Mouse (Mus musculus): ENCODE results near the gene Ltbp4. TPM values are rescaled to one million over a fixed set of nuclear protein-coding genes. Genes with fewer than 3 reads are reported as not detected.

Ltbp4 gene
- polyA plus RNA-seq, 1 experiment from 2014 or later, result 18.2 TPM

DNA sequence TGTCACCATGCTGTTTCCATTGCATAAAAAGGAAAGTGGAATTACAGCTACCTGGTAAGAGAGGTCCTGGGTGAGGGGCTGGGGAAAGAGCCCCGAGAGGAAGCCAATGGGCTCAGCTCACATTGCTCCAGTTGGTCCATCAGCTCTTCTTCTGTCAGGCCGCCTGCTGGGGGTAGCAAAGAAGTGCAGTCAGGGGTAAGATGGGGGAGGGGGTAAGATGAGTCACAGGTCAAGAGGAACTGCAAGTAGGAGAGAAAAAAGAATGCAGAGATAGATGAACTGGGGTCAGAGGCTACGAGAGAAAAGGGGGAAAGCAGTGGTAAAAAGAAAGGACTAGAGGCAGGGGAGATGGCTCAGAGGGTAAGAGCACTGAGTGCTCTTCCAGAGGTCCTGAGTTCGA lies 5.1 kb upstream of the Ltbp4 start:
- no peak overlapping the region for H3K4me3 ChIP-seq (replicated peaks; ENCODE audit: low read length)
- no peak for ATAC-seq
- H3K27ac ChIP-seq (ENCODE audit: low read length), result no peak overlapping the region
- peaks cover 21% of the 10 kb centered on the region for H3K36me3 ChIP-seq (ENCODE audit: control insufficient read depth, insufficient read depth)
- WGBS, result 42% methylated on average over 4 of the region's 4 CpGs
- H3K27me3 ChIP-seq (replicated peaks; ENCODE audit: control insufficient read depth, insufficient read depth, low read length), result peaks cover 1% of the 10 kb centered on the region; the same call in 1 of the 2 replicates
- no peak overlapping the region for H3K9ac ChIP-seq (replicated peaks; ENCODE audit: low read depth, low read length)
- no peak overlapping the region for H3K4me2 ChIP-seq (ENCODE audit: low read length)
- peaks cover 14% of the 10 kb centered on the region for H3K4me1 ChIP-seq (replicated peaks; ENCODE audit: control insufficient read depth, insufficient read depth, low read length)
- H3K9me3 ChIP-seq (ENCODE audit: control insufficient read depth, low read length), result no peaks in the 10 kb centered on the region

DNA sequence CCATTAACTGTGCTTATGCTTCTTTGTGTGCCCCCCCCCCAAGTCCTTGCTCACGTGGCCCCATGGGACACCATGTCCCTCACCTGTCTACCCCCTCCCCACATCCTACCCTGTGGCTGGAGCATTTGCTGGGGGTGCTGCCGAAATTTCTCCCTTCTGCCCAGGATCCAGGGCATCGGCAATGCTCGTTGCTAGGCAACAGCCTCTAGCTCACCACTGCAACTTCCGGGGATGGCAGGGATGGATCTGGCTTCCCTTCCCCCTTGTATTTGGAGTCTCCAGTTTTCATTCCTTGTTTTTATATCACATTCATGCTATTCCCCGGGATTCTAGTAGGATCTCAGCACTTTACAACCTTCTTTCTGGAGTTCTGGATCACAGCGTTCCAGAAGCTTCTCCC lies 2.0 kb upstream of the Ltbp4 start:
- Histone ChIP-seq H3K27ac (ENCODE audit: low read length) (peak overlapping the region; percentile 47), H3K9me3 (ENCODE audit: control insufficient read depth, low read length) (no peaks in the 10 kb centered on the region), H3K9ac (replicated peaks; ENCODE audit: low read depth, low read length) (peak overlapping the region; percentile 50), H3K4me3 (replicated peaks; ENCODE audit: low read length) (peak overlapping the region; percentile 27), H3K4me1 (replicated peaks; ENCODE audit: control insufficient read depth, insufficient read depth, low read length) (peaks cover 33% of the 10 kb centered on the region), H3K4me2 (ENCODE audit: low read length) (peak overlapping the region; percentile 48), H3K36me3 (ENCODE audit: control insufficient read depth, insufficient read depth) (peaks cover 8% of the 10 kb centered on the region), H3K27me3 (replicated peaks; ENCODE audit: control insufficient read depth, insufficient read depth, low read length) (peaks cover 20% of the 10 kb centered on the region)
- ATAC-seq, result peak; percentile 39
- 20% methylated on average over 7 of the region's 7 CpGs for WGBS

DNA sequence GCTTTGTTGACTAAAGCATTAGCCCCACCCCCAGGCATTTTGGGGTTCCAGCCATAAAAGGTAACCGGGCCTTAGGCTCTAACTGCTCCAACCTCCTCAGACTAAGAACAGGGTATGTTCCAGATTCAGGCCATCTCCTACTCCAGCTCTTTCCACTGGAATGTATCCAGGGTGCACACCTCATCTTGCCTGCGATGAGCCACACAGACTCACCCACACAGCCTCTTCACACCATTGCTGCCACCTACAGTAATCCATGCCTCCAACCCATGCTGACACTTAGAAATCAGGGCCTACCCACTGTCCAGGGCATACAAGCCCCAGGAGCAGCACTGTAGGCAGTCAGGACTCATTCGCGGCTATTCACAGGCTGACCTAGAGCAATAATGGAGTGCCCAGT lies 1.6 kb upstream of the Ltbp4 start:
- H3K27ac ChIP-seq (ENCODE audit: low read length), result peak overlapping the region; percentile 46
- H3K9ac ChIP-seq (replicated peaks; ENCODE audit: low read depth, low read length), result peak overlapping the region; percentile 50
- peak overlapping the region; percentile 27 for H3K4me3 ChIP-seq (replicated peaks; ENCODE audit: low read length)
- H3K27me3 ChIP-seq (replicated peaks; ENCODE audit: control insufficient read depth, insufficient read depth, low read length), result peaks cover 24% of the 10 kb centered on the region
- WGBS, result 66% methylated on average over 4 of the region's 4 CpGs
- H3K36me3 ChIP-seq (ENCODE audit: control insufficient read depth, insufficient read depth), result peaks cover 5% of the 10 kb centered on the region; the same call in 1 of the 2 replicates
- peak; percentile 7; the same call in 1 of the 2 replicates for ATAC-seq
- H3K4me1 ChIP-seq (replicated peaks; ENCODE audit: control insufficient read depth, insufficient read depth, low read length), result peaks cover 37% of the 10 kb centered on the region
- peak overlapping the region; percentile 48 for H3K4me2 ChIP-seq (ENCODE audit: low read length)
- H3K9me3 ChIP-seq (ENCODE audit: control insufficient read depth, low read length), result no peaks in the 10 kb centered on the region

DNA sequence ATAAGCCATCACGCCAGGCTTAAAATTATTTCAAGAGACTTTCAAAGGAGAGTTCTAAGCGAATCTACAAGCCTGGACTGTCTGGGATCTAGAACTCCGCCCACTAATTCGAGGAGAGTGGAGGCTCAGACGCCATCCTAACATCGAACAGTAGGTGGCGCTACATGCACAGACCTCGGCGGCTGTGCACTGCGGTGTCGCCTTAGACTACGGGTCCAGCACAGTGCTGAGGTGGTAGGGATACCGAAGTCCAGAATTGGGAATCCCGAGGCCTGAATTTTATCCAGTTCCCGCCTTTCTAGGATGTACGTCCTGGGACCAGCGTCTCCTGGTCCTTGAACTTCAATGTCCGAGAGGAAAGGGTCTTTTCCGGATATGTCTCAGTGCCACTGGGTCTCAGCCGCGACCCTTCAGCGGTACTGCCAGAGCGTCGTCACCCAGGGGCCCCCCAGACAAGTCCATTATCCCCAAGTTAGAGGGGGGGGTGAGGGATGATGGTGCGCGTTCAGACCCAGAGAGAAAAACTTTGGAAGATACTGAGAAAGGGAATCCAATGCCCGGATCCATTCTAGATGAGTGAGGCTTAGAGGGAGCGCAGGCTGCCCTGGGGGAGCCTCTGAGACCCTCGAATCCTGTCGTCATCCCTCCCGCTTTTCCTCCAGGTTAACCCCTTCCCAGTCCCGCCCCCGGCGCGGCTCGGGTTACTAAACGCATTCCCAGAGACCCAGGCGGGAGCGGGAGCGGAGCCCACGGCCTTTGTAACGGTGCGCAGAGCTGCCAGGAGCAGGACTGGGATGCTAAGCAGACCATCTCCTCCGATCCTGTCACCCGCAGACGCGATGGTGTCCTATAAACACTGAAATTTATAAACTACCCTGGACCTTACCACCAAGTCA lies 1.3 kb downstream of the Ltbp4 start:
- Histone ChIP-seq H3K4me2 (ENCODE audit: low read length) (peak overlapping the region; percentile 54), H3K27me3 (replicated peaks; ENCODE audit: control insufficient read depth, insufficient read depth, low read length) (peaks cover 40% of the 10 kb centered on the region), H3K4me3 (replicated peaks; ENCODE audit: low read length) (peak overlapping the region; percentile 39), H3K27ac (ENCODE audit: low read length) (no peak overlapping the region), H3K9me3 (ENCODE audit: control insufficient read depth, low read length) (no peaks in the 10 kb centered on the region), H3K36me3 (ENCODE audit: control insufficient read depth, insufficient read depth) (no peaks in the 10 kb centered on the region), H3K9ac (replicated peaks; ENCODE audit: low read depth, low read length) (peak overlapping the region; percentile 50), H3K4me1 (replicated peaks; ENCODE audit: control insufficient read depth, insufficient read depth, low read length) (peaks cover 60% of the 10 kb centered on the region)
- ATAC-seq, result peak; percentile 87
- WGBS, result under 1% methylated on average over 47 of the region's 47 CpGs

DNA sequence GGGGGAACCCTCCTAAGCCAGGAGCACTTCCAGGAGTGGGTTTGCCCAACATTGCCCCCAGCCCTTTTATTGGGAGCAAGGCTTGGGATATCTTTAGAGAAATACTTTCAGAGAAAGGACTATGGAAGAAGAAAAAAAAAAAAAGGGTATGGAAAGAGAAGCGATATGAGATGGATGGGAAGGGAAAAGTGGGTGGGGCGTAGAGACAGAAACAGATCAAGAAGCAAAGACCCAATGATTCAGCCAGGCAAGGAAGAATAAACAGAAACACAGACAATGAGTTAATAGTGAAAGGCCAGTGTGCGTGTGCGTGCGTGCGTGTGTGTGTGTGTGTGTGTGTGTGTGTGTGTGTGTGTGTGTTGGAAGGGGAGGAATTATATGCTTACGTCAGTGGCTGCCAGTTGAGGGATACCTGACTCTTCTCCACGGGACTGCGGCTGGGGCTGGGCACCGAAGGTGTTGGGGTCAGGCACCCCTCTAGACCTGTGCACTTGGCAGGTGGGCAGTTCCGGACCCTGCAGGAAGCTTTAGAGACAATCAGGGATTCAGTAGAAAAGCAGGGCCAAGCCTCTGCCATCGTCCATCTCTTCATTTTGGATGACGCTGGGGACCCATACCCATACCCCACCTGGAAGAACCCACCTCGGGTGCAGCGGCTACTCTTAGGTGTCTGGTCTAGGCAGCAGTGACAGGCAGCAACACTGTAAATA lies 2.3 kb downstream of the Ltbp4 start:
- ATAC-seq, result no peak
- Histone ChIP-seq H3K9me3 (ENCODE audit: control insufficient read depth, low read length) (no peaks in the 10 kb centered on the region), H3K27ac (ENCODE audit: low read length) (no peak overlapping the region), H3K4me2 (ENCODE audit: low read length) (no peak overlapping the region), H3K9ac (replicated peaks; ENCODE audit: low read depth, low read length) (no peak overlapping the region), H3K27me3 (replicated peaks; ENCODE audit: control insufficient read depth, insufficient read depth, low read length) (peaks cover 50% of the 10 kb centered on the region), H3K4me3 (replicated peaks; ENCODE audit: low read length) (no peak overlapping the region), H3K4me1 (replicated peaks; ENCODE audit: control insufficient read depth, insufficient read depth, low read length) (peaks cover 68% of the 10 kb centered on the region), H3K36me3 (ENCODE audit: control insufficient read depth, insufficient read depth) (no peaks in the 10 kb centered on the region)
- 67% methylated on average over 15 of the region's 15 CpGs for WGBS

DNA sequence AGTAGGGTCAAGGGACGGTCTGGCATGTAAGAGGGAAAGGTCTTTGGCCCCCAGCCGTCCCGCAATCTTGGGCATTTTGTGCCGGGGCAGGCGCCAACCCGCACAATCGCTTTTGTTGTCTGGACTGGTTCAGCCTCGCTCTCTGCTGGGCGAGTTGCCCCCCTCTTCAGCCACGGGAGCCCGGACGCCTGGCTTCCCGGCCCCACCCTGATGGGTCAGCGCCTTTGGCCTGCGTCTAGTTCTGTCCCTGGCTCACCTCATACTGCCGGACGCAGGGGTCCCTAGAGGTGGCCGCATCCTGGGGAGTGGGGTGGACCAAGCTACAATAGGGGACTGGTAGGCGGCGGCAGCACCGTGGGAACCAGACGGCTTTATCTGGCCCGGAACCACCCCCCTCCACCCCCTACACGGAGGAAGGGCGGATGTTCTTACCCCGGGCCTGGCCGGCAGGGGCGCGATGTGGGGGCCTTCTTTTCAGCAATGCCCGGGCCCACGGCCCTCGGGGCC lies 3.0 kb downstream of the Ltbp4 start:
- 7% methylated on average over 31 of the region's 32 CpGs for WGBS

DNA sequence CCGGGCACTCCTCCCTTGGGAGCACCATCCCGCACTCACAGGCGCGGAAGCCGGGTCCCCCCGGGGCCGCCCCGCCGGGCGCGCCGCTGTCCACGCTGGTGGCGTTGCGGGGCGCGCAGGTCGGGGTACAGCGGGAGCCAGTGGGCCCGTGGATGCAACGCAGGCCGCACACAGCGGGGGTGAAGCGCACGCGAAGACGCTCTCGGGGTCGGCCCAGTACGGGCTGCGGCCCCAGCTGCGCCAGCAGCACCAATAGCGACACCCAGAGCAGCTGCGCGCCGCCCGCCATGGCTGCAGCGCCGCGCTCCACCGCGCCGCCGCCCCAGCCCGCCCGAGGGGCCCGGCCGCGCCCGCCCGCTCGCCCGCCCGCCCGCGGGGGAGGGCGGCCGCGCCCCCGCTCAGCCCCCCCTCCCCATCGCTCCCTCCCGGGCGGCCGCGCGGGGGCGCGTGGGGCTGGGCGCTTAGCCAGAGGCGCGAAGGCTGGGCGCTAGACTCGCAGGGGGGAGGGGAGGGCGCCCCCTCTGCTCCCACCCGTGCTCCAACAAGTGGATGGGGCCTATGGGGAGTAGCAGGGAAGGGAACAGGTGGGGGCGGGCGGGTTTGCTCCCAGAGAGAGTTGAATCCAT lies 4.1 kb downstream of the Ltbp4 start:
- WGBS, result under 1% methylated on average over 52 of the region's 77 CpGs
- Histone ChIP-seq H3K36me3 (ENCODE audit: control insufficient read depth, insufficient read depth) (no peaks in the 10 kb centered on the region), H3K9ac (replicated peaks; ENCODE audit: low read depth, low read length) (peak overlapping the region; percentile 58), H3K27me3 (replicated peaks; ENCODE audit: control insufficient read depth, insufficient read depth, low read length) (peaks cover 66% of the 10 kb centered on the region), H3K9me3 (ENCODE audit: control insufficient read depth, low read length) (no peaks in the 10 kb centered on the region), H3K4me2 (ENCODE audit: low read length) (peak overlapping the region; percentile 89), H3K4me3 (replicated peaks; ENCODE audit: low read length) (peak overlapping the region; percentile 48), H3K4me1 (replicated peaks; ENCODE audit: control insufficient read depth, insufficient read depth, low read length) (peaks cover 62% of the 10 kb centered on the region), H3K27ac (ENCODE audit: low read length) (no peak overlapping the region)
- ATAC-seq, result no peak

More for the DNA sequence above, 3.0 kb downstream of the Ltbp4 start:
- no peaks in the 10 kb centered on the region for H3K36me3 ChIP-seq (ENCODE audit: control insufficient read depth, insufficient read depth)
- peaks cover 65% of the 10 kb centered on the region for H3K4me1 ChIP-seq (replicated peaks; ENCODE audit: control insufficient read depth, insufficient read depth, low read length)
- H3K27me3 ChIP-seq (replicated peaks; ENCODE audit: control insufficient read depth, insufficient read depth, low read length), result peaks cover 57% of the 10 kb centered on the region
- H3K9ac ChIP-seq (replicated peaks; ENCODE audit: low read depth, low read length), result no peak overlapping the region
- no peak overlapping the region for H3K27ac ChIP-seq (ENCODE audit: low read length)
- H3K4me3 ChIP-seq (replicated peaks; ENCODE audit: low read length), result no peak overlapping the region
- no peak for ATAC-seq
- H3K4me2 ChIP-seq (ENCODE audit: low read length), result no peak overlapping the region
- H3K9me3 ChIP-seq (ENCODE audit: control insufficient read depth, low read length), result no peaks in the 10 kb centered on the region

DNA sequence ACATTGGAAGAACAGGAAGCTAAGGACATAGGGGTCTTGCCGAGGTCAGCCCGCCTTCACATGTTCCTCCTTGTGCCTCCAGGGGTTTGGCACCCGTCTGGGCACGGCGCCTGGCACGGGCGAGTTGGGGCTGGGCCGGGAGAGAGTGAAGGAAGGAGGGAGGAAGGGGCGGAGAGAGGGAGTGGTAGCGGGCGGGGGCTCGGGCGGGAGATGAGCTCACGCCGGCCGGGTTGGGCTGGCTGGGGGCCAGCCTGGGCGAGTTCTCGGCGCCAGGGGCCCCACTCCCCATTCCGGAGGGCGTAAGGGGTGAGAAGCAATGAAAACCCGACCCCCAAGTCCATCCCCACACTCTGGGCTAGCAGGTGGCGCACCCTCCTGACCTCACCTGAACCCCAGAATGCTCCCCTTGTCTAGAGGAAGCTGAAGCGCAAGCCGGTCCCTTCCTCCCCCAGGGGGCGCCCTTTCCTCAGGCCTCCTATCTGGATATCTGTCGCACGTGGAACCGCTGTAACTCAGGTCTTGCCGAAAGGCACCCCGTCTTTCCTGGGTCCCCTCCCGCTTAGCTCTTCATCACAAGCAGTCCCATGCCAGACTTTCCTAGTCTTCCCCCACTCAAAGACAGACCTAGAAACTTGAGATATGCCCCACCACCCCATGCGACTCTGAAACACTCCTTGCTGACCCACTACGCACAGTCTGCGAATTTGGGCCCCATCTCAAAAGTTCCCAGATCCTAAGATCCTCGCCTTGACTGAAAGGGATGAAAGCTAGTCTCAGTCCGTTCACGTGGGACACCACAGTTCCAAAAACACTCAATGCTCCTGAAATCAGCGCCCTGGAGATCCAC lies 4.9 kb downstream of the Ltbp4 start:
- no peaks in the 10 kb centered on the region for H3K9me3 ChIP-seq (ENCODE audit: control insufficient read depth, low read length)
- no peaks in the 10 kb centered on the region for H3K36me3 ChIP-seq (ENCODE audit: control insufficient read depth, insufficient read depth)
- no peak overlapping the region for H3K27ac ChIP-seq (ENCODE audit: low read length)
- peaks cover 60% of the 10 kb centered on the region for H3K4me1 ChIP-seq (replicated peaks; ENCODE audit: control insufficient read depth, insufficient read depth, low read length)
- H3K9ac ChIP-seq (replicated peaks; ENCODE audit: low read depth, low read length), result peak overlapping the region; percentile 58
- no peak for ATAC-seq
- peaks cover 72% of the 10 kb centered on the region for H3K27me3 ChIP-seq (replicated peaks; ENCODE audit: control insufficient read depth, insufficient read depth, low read length)
- peak overlapping the region; percentile 89 for H3K4me2 ChIP-seq (ENCODE audit: low read length)
- under 1% methylated on average over 29 of the region's 39 CpGs for WGBS
- H3K4me3 ChIP-seq (replicated peaks; ENCODE audit: low read length), result peak overlapping the region; percentile 48
